Mouse (Mus musculus) neural tube, embryonic 15.5 days (tissue): ENCODE data around the gene Zfp638. TPM values are rescaled to one million over a fixed set of nuclear protein-coding genes. Genes with fewer than 3 reads are reported as not detected.

ENCODE experiments used
- ATAC-seq: fragments of 200-750 bp; cut with Nextera tagmentation; 2 replicates; pipeline ENCODE4 v1.8.0; 2017; ENCODE audit warnings: mild to moderate bottlenecking, moderate TSS enrichment, moderate library complexity; ENCODE audit not compliant: low FRiP score
- H3K27ac ChIP-seq: fragments of 300-500 bp; sonication (generic); replicated peaks from 2 replicates; pipeline ENCODE4 v1.5.1; 2015; ENCODE audit warnings: mild to moderate bottlenecking, inconsistent platforms
- H3K27me3 ChIP-seq: fragments of 300-500 bp; sonication (generic); replicated peaks from 2 replicates; pipeline ENCODE4 v1.6.1; 2015; ENCODE audit warnings: inconsistent platforms
- H3K36me3 ChIP-seq: fragments of 300-500 bp; sonication (generic); 2 replicates; pipeline ENCODE4 v1.6.1; 2015; ENCODE audit warnings: inconsistent platforms
- H3K4me1 ChIP-seq: fragments of 300-500 bp; sonication (generic); 2 replicates; pipeline ENCODE4 v1.6.1; 2015; ENCODE audit warnings: inconsistent platforms
- H3K4me2 ChIP-seq: fragments of 300-500 bp; sonication (generic); 2 replicates; pipeline ENCODE4 v1.6.1; 2015; ENCODE audit warnings: inconsistent platforms, mild to moderate bottlenecking, moderate library complexity
- H3K4me3 ChIP-seq: fragments of 300-500 bp; sonication (generic); replicated peaks from 2 replicates; pipeline ENCODE4 v1.5.1; 2015; ENCODE audit warnings: mild to moderate bottlenecking, inconsistent platforms
- H3K9ac ChIP-seq: fragments of 300-500 bp; sonication (generic); replicated peaks from 2 replicates; pipeline ENCODE4 v1.6.1; 2015; ENCODE audit warnings: mild to moderate bottlenecking, inconsistent platforms
- H3K9me3 ChIP-seq: fragments of 300-500 bp; sonication (generic); replicated peaks from 2 replicates; pipeline ENCODE4 v1.6.1; 2016; ENCODE audit warnings: inconsistent platforms
- WGBS: fragments of 180-500 bp; shearing (Covaris S2); methylation state at CpG from one replicate; pipeline ENCODE4 v1.1.7; 2015; ENCODE audit warnings: mixed read lengths; 5-methylcytosine and 5-hydroxymethylcytosine counted together
- polyA plus RNA-seq: library from polyadenylated mRNA; unstranded; fragments of >200 nt; fragmentation: Nextera tagmentation; extraction: Ambion mirVana; gene quantifications from 2 replicates; pipeline ENCODE4 v1.2.1, GENCODE M21; 2015

The Zfp638 gene
- polyA plus RNA-seq, 1 experiment from 2014 or later: 69.3 TPM

DNA sequence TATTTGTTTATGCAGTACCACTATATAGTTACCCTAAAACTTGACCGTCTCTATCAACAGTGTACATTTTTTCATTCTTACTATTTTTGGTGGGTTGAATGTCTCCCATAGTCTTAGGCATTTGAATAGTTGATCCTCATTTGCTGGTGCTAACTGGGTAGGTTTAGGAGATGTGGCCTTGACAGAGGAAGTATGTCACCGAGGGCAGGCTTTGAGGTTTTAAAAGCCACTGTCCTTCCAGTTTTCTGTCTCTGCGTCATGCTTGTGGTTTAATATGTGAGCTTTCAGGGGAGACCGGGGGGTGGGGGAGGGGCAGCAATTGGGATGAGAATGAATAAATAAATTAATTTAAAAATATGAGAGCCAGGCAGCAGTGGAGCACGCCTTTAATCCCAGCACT lies 24.3 kb downstream of the Zfp638 start:
- Histone ChIP-seq H3K4me3 (no peak overlapping the region), H3K36me3 (no peaks in the 10 kb centered on the region)
- ATAC-seq: no peak

DNA sequence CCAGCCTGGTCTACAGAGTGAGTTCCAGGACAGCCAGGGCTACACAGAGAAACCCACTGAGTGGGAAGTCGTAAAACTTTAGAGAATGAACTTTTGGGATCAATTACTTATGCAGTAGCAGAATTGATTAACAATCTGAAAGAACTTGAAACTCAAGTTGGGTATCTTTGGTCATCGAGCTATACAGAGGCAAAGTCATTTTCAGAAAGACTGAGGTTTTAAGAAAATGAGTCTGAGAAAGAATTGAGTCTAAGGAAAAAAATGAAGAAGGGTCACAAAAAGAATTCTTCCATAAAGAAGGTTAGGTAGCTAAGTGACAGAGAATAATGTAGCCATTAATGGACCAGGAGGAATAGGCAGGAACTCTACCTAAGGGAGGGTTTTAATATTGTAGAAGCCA lies 24.8 kb downstream of the Zfp638 start:
- H3K4me3 ChIP-seq: no peak overlapping the region
- H3K27me3 ChIP-seq: no peaks in the 10 kb centered on the region
- no peaks in the 10 kb centered on the region for H3K9me3 ChIP-seq
- no peak overlapping the region for H3K27ac ChIP-seq
- H3K4me1 ChIP-seq: no peaks in the 10 kb centered on the region
- 88% methylated on average over 2 of the region's 2 CpGs for WGBS
- no peak for ATAC-seq
- H3K36me3 ChIP-seq: no peaks in the 10 kb centered on the region
- H3K9ac ChIP-seq: no peak overlapping the region
- no peak overlapping the region for H3K4me2 ChIP-seq

More for the DNA sequence above, 24.3 kb downstream of the Zfp638 start:
- H3K4me1 ChIP-seq: no peaks in the 10 kb centered on the region
- H3K27me3 ChIP-seq: no peaks in the 10 kb centered on the region
- WGBS: 90% methylated on average over 5 of the region's 5 CpGs
- no peaks in the 10 kb centered on the region for H3K9me3 ChIP-seq
- no peak overlapping the region for H3K4me2 ChIP-seq
- H3K27ac ChIP-seq: no peak overlapping the region
- H3K9ac ChIP-seq: no peak overlapping the region

DNA sequence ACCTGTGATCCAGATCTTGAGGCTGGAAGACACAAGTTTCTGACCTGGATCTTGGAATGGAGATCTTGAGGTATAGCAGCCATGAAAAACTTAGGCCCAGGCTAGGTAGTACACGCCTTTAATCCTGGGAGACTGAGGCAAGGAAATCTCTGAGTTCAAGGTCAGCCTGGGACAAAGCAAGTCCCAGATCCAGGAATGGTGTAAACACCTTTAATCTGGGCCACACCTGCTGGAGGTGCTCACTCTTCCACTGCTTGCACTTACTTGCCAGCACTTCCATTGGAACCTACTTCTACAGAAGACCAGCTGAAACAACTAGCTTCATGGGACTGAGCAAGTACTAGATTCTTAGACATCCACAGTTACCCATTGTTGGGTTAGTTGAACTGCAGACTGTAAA lies 26.2 kb downstream of the Zfp638 start:
- no peak overlapping the region for H3K27ac ChIP-seq
- H3K27me3 ChIP-seq: no peaks in the 10 kb centered on the region
- H3K4me2 ChIP-seq: no peak overlapping the region
- 94% methylated on average over 1 of the region's 1 CpGs for WGBS
- H3K9ac ChIP-seq: no peak overlapping the region
- no peaks in the 10 kb centered on the region for H3K36me3 ChIP-seq
- no peaks in the 10 kb centered on the region for H3K4me1 ChIP-seq
- H3K9me3 ChIP-seq: no peaks in the 10 kb centered on the region
- no peak for ATAC-seq
- no peak overlapping the region for H3K4me3 ChIP-seq

DNA sequence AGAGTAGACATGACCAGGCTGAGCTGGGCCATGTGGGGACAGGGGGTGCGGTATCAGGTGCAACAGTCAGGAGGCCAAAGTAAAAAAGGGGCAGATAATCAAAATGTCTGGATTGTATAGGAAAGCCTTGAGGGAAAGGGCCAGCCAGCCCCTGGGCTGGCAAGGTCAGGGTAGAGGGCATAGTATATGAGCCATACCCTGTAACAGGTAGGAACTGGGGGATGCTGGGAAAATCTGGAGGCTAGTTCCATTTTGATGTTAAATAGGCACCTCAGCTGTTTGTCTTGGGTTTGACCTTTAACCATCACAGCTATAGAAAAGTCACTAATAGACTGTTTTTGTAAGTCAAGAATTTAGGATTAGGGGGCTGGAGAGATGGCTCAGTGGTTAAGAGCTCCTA lies 26.7 kb downstream of the Zfp638 start:
- Histone ChIP-seq H3K4me1 (no peaks in the 10 kb centered on the region), H3K27me3 (no peaks in the 10 kb centered on the region), H3K4me3 (no peak overlapping the region), H3K4me2 (no peak overlapping the region), H3K9ac (no peak overlapping the region), H3K9me3 (no peaks in the 10 kb centered on the region), H3K27ac (no peak overlapping the region), H3K36me3 (no peaks in the 10 kb centered on the region)
- WGBS: 96% methylated on average over 1 of the region's 1 CpGs
- ATAC-seq: no peak

DNA sequence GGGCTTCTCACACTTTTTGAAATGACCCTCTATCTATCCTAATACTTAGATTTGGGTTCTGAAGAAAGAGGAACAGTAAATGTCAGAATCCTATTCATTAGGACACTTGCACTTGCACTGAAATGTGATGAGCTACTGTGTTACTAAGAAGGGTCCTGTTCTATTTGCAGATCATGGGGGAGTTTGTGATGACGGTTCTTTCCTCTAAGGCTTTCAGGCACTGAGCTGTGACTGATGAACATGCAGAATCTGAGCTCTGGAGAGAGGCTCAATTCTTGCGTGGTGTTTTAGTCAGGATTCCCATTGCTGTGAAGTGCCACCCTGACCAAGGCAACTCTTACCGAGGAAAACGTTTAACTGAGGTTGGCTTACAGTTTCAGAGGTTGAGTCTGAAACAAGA lies 32.2 kb downstream of the Zfp638 start:
- H3K36me3 ChIP-seq: no peaks in the 10 kb centered on the region
- H3K4me1 ChIP-seq: no peaks in the 10 kb centered on the region
- H3K27ac ChIP-seq: no peak overlapping the region
- no peaks in the 10 kb centered on the region for H3K9me3 ChIP-seq
- H3K27me3 ChIP-seq: no peaks in the 10 kb centered on the region
- no peak overlapping the region for H3K4me2 ChIP-seq
- no peak overlapping the region for H3K9ac ChIP-seq
- ATAC-seq: no peak
- H3K4me3 ChIP-seq: no peak overlapping the region
- WGBS: 63% methylated on average over 4 of the region's 4 CpGs

DNA sequence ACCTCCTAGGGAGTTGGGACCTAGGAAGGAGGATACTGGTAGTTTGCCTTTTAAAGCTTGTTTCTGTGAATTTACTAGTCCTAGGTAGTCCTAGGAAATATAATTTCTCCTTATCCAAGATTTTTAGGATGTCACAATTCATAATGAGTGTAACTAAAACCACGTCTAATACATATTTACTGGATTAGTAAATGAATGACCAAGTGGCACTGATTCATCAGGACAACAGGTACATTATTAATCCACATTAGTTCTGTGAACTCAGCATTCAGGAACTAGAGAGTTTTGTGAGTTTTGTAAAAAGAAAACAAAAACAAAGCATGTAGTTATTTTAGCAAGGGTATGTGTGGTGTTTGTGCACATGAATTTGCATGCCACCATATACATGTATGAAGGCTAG lies 38.4 kb downstream of the Zfp638 start:
- ATAC-seq: no peak
- WGBS: 74% methylated on average over 1 of the region's 1 CpGs
- Histone ChIP-seq H3K9me3 (no peaks in the 10 kb centered on the region), H3K4me1 (no peaks in the 10 kb centered on the region), H3K27me3 (no peaks in the 10 kb centered on the region), H3K36me3 (no peaks in the 10 kb centered on the region), H3K9ac (no peak overlapping the region), H3K4me2 (no peak overlapping the region), H3K27ac (no peak overlapping the region), H3K4me3 (no peak overlapping the region)

DNA sequence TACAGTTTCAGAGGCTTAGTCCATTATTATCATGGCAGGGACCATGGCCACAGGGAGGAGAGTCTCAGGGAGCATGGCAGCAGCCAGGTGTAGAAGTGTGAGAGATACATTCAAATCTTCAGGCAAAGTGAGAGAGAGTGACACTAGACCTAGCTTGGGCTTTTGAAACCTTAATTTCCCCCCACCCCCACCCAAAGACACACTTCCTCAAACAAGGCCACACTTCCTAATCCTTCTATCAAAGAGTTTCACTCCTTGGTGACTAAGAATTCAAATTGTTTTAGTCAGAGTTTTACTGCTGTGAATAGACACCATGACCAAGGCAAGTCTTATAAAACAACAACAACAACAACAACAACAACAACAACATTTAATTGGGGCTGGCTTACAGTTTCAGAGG lies 39.8 kb downstream of the Zfp638 start:
- Histone ChIP-seq H3K36me3 (no peaks in the 10 kb centered on the region), H3K9ac (no peak overlapping the region), H3K9me3 (no peaks in the 10 kb centered on the region), H3K4me2 (no peak overlapping the region), H3K27me3 (no peaks in the 10 kb centered on the region), H3K4me3 (no peak overlapping the region), H3K27ac (no peak overlapping the region), H3K4me1 (no peaks in the 10 kb centered on the region)
- no peak for ATAC-seq

DNA sequence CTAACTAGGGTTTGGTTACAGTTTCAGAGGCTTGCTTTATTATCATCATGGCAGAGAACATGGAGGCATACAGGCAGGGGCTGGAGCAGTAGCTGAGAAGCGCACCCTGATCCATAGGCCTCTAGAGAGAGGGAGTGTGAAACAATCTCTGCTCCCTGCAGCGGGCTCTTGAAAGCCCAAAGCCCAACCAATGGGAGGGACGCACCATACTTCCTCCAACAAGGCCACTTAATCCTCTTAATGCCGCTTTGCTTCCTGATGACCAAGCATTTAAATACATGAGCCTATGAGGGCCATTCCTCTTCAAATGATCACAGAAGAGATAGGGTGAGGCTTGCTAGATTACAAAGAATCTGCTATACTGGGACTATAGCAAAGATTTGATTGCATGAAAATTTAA lies 41.5 kb downstream of the Zfp638 start:
- Histone ChIP-seq H3K4me3 (no peak overlapping the region), H3K4me1 (no peaks in the 10 kb centered on the region), H3K4me2 (no peak overlapping the region), H3K9me3 (no peaks in the 10 kb centered on the region), H3K36me3 (no peaks in the 10 kb centered on the region), H3K27me3 (no peaks in the 10 kb centered on the region), H3K27ac (no peak overlapping the region), H3K9ac (no peak overlapping the region)
- WGBS: 39% methylated on average over 4 of the region's 4 CpGs
- ATAC-seq: no peak

DNA sequence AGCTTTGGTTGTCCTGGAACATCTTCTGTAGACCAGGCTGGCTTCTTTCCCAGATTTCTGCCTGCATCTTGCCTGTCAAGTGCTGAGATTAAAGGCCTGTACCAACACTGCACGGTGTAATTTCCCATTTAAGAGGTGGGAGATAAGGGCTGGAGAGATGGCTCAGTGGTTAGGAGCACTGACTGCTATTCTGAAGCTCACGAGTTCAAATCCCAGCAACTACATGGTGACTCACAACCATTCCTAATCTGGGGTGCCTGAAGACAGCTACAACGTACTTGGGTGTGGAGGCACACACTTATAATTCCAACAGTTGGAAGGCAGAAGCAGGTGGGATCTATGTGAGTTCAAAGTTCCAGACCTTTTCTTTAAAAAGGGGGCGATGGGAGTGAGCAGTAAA lies 46.8 kb downstream of the Zfp638 start:
- H3K36me3 ChIP-seq: no peaks in the 10 kb centered on the region
- peak overlapping the region; percentile 58 for H3K4me2 ChIP-seq
- WGBS: 43% methylated on average over 4 of the region's 4 CpGs
- H3K9ac ChIP-seq: no peak overlapping the region
- peak overlapping the region; percentile 98 for H3K27ac ChIP-seq
- ATAC-seq: peak; percentile 29
- no peaks in the 10 kb centered on the region for H3K27me3 ChIP-seq
- peak overlapping the region; percentile 97 for H3K4me3 ChIP-seq
- no peaks in the 10 kb centered on the region for H3K9me3 ChIP-seq
- peaks cover 10% of the 10 kb centered on the region for H3K4me1 ChIP-seq

DNA sequence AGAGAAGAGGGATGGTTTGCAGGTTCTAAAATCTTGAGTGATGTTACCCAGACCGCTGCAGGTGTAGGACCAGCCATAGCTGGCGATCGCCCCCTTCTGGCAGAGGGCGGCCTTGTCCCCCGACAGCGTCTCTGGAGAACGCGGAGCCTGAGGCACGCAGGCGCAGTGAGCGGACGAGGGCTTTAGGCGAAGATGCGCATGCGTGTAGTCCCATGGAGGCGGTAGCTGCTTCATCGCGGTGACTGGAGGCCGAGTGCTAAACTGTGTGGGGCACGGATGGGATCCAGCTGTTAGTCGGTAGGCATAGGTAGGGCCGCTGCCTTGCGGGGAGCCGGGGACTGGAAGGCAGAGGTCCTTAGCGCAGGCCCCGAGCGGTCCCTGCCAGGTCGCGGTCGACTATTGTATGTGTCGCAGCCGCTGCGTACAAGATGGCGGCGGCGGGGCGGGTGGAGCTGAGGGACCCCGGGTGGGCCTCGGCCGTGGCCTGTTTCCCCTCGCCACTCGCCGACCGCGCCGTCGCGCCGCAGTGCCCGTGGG lies 47.3 kb downstream of the Zfp638 start:
- no peaks in the 10 kb centered on the region for H3K9me3 ChIP-seq
- no peaks in the 10 kb centered on the region for H3K36me3 ChIP-seq
- peaks cover 10% of the 10 kb centered on the region for H3K4me1 ChIP-seq
- peak overlapping the region; percentile 97 for H3K4me3 ChIP-seq
- H3K27ac ChIP-seq: peak overlapping the region; percentile 98
- peak overlapping the region; percentile 58 for H3K4me2 ChIP-seq
- under 1% methylated on average over 50 of the region's 50 CpGs for WGBS
- H3K9ac ChIP-seq: peak overlapping the region; percentile 98
- no peaks in the 10 kb centered on the region for H3K27me3 ChIP-seq
- peak; percentile 98 for ATAC-seq

DNA sequence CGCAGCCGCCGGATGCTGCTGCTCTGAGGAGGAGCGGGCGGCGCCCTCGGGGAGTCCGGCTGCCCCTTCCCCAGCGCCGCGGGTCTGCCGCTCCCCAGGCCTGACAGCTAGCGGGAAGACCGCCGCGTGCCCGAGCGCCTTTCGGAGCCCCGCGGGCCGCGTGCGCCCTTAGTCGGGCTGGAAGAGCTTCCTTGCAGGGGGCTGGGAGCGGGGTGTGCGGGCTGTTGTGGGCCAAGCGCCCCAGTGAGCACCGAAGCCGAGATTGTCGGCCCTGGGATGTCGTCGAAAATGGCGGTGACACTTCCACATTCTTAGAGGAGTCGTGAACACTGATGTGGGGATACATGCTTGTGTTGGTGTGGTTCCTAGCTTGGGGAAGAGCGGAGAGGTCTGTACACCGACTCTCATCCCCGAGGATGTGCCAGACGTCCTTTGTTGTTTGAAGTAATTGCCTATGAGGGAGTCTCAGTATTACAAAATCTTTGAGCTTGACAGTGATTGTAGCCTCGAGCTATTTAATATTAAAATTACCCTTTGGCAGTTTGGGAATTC lies 47.9 kb downstream of the Zfp638 start:
- H3K27ac ChIP-seq: peak overlapping the region; percentile 98
- H3K36me3 ChIP-seq: no peaks in the 10 kb centered on the region
- H3K27me3 ChIP-seq: no peaks in the 10 kb centered on the region
- ATAC-seq: peak; percentile 72
- peak overlapping the region; percentile 98 for H3K9ac ChIP-seq
- H3K9me3 ChIP-seq: no peaks in the 10 kb centered on the region
- under 1% methylated on average over 40 of the region's 40 CpGs for WGBS
- peaks cover 10% of the 10 kb centered on the region for H3K4me1 ChIP-seq
- H3K4me3 ChIP-seq: peak overlapping the region; percentile 97
- peak overlapping the region; percentile 58 for H3K4me2 ChIP-seq

DNA sequence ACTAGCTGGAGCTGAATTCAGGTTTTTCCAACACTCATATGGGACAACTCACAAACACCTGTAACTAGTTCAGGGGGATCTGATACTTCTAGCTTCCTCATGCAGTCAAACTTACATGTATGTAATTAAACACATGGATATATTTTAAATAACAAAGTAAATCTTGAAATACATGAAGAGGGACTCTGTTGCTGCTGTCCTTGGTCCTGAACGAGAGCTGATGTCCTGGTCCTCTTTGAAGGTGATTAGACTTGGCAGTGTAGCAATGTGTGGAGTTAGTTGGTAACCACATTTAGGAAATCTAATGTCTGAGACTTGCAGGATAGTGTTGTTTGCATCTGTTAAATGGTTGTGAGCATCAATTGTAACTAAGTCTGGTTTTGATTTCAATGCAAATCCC lies 60.5 kb downstream of the Zfp638 start:
- Histone ChIP-seq H3K4me1 (no peaks in the 10 kb centered on the region), H3K9me3 (no peaks in the 10 kb centered on the region), H3K9ac (no peak overlapping the region), H3K27me3 (no peaks in the 10 kb centered on the region), H3K36me3 (no peaks in the 10 kb centered on the region), H3K27ac (no peak overlapping the region), H3K4me3 (no peak overlapping the region), H3K4me2 (no peak overlapping the region)
- ATAC-seq: no peak
- 88% methylated on average over 1 of the region's 1 CpGs for WGBS
